Mouse (Mus musculus) liver, embryonic 11.5 days (tissue): ENCODE data around the gene Pttg1ip. TPM values are rescaled to one million over a fixed set of nuclear protein-coding genes. Genes with fewer than 3 reads are reported as not detected.

Experiments
- ATAC-seq: fragments of 200-750 bp; cut with Nextera tagmentation; replicated peaks from 2 replicates; pipeline ENCODE4 v1.8.0; 2017; ENCODE audit warnings: moderate number of reproducible peaks, mild to moderate bottlenecking, moderate TSS enrichment, moderate library complexity; ENCODE audit not compliant: low FRiP score
- DNase-seq: peaks from one replicate; pipeline ENCODE4 v3.0.0-alpha.2; 2017; ENCODE audit warnings: low spot score
- H3K27ac ChIP-seq: fragments of 300-500 bp; sonication (generic); 2 replicates; pipeline ENCODE4 v1.5.1; 2014; ENCODE audit warnings: mild to moderate bottlenecking, low read depth, low read length, control low read depth
- H3K27me3 ChIP-seq: fragments of 300-500 bp; sonication (generic); replicated peaks from 2 replicates; pipeline ENCODE4 v1.6.1; 2014; ENCODE audit warnings: low read length, mixed read lengths; ENCODE audit not compliant: control insufficient read depth, insufficient read depth
- H3K36me3 ChIP-seq: fragments of 300-500 bp; sonication (generic); 2 replicates; pipeline ENCODE4 v1.6.1; 2014; ENCODE audit warnings: mild to moderate bottlenecking, low read length, moderate library complexity, mixed read lengths; ENCODE audit not compliant: control insufficient read depth, insufficient read depth
- H3K4me1 ChIP-seq: fragments of 300-500 bp; sonication (generic); replicated peaks from 2 replicates; pipeline ENCODE4 v1.6.1; 2014; ENCODE audit warnings: low read length, mixed read lengths; ENCODE audit not compliant: control insufficient read depth, insufficient read depth
- H3K4me2 ChIP-seq: fragments of 300-500 bp; sonication (generic); 2 replicates; pipeline ENCODE4 v1.6.1; 2014; ENCODE audit warnings: mild to moderate bottlenecking, control low read depth, moderate library complexity
- H3K4me3 ChIP-seq: fragments of 300-500 bp; sonication (generic); 2 replicates; pipeline ENCODE4 v1.5.1; 2014; ENCODE audit warnings: low read depth, low read length, control low read depth
- H3K9ac ChIP-seq: fragments of 300-500 bp; sonication (generic); 2 replicates; pipeline ENCODE4 v1.6.1; 2014; ENCODE audit warnings: low read depth, low read length, control low read depth
- H3K9me3 ChIP-seq: fragments of 300-500 bp; sonication (generic); 2 replicates; pipeline ENCODE4 v1.6.1; 2016; ENCODE audit warnings: low read length, inconsistent platforms, mixed read lengths; ENCODE audit not compliant: control insufficient read depth
- WGBS: fragments of 180-500 bp; shearing (Covaris S2); extraction: QIAGEN DNeasy Blood & Tissue Kit; methylation state at CpG from one replicate; pipeline ENCODE4 v1.1.7; 2014; 5-methylcytosine and 5-hydroxymethylcytosine counted together
- polyA plus RNA-seq: library from polyadenylated mRNA; unstranded; fragments of >200 nt; fragmentation: Nextera tagmentation; extraction: Ambion mirVana; gene quantifications from 2 replicates; pipeline ENCODE4 v1.2.1, GENCODE M21; 2014

Pttg1ip gene
- polyA plus RNA-seq, 1 experiment from 2014 or later, result 94.0 TPM

DNA sequence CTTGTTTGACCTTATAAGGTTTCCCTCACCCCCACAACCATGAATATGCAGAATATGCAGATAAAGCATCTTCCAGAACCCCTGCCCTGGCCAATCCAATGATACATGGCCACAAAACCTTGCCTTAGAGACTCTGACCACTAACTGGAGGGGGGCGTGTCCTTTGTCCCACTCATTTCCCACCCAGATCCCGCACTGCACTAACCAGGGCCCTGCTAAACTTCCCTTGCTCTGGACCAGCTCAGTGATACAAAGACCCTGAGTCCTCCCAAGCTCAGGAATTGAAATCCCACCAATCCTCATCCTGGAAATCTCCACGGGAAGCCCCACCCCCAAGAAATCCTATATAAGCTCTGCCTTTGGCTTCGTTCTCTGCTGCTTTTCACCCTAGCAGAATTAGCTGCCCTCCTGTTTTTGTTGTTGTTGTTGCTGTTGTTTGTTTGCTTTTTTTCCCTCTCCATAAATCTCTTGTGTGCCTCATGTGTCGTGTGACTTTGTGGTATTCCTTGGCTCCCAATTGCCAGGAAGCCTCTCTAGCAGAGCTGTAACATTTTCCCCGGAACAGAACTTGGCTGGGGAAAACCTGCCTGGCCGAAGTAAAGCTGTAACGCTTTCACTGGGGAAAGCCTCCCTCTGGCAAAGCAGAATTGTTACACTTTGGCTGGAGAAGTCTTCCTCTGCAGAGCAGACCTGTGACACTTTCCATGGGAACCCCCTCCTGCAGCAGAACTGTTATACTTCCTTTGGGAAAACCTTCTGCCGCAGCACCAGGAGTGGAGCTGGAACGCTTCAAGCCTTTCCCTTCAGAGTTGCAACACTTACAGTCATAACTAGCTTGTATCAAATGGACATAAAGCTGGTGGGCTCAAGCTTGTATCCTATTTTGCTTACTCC is 1.2 kb upstream of the Pttg1ip start:
- no peak overlapping the region; the same call in 1 of the 2 replicates for H3K27ac ChIP-seq
- H3K9ac ChIP-seq, result no peak overlapping the region
- H3K27me3 ChIP-seq, result no peaks in the 10 kb centered on the region
- H3K36me3 ChIP-seq, result no peaks in the 10 kb centered on the region
- WGBS, result 55% methylated on average over 10 of the region's 10 CpGs
- DNase-seq (no peak), ATAC-seq (no peak)
- no peaks in the 10 kb centered on the region for H3K9me3 ChIP-seq
- H3K4me2 ChIP-seq, result peak overlapping the region; percentile 72
- peaks cover 24% of the 10 kb centered on the region for H3K4me1 ChIP-seq
- no peak overlapping the region for H3K4me3 ChIP-seq

DNA sequence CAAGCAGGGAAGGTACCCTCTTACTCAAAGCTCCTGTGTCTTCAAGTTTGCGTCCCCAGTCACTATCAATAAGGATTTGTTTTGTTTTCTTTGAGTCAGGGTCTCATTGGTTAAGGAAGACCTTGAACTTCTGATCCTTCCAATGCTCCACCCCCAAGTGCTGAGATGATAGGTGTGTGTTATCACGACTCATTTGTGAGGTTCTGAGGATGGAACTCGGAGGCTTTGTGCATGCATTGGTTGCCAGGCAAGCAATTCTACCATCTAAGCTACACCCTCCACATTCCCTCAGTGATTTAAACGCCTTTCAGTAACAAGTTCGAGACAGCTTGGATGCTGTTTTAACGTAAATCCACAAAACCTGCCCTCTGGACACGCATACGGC is 505 bp upstream of the Pttg1ip start:
- Histone ChIP-seq H3K27me3 (no peaks in the 10 kb centered on the region), H3K4me1 (peaks cover 27% of the 10 kb centered on the region), H3K4me3 (peak overlapping the region; percentile 64), H3K9me3 (no peaks in the 10 kb centered on the region), H3K9ac (peak overlapping the region; percentile 64), H3K4me2 (peak overlapping the region; percentile 72), H3K36me3 (peaks cover 2% of the 10 kb centered on the region; the same call in 1 of the 2 replicates), H3K27ac (peak overlapping the region; percentile 14; the same call in 1 of the 2 replicates)
- ATAC-seq, result no peak
- WGBS, result 7% methylated on average over 8 of the region's 8 CpGs
- DNase-seq, result no peak

DNA sequence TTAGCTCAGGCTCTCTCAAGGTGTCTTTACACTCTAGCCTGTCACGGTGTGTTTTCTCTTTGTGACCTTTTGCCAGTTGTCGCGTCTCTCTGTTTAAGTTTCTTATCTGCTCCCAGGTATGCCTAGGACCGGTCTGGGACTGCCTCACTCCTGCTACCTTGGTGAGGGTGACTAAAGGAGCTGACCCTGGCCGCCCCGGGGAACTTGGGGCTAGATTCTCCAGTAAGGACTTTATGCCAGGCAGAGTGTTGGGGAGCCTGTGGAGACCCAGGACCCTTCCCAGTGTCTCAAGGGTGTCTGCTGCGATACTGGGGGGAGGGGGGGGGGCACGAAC is 732 bp downstream of the Pttg1ip start:
- no peaks in the 10 kb centered on the region for H3K27me3 ChIP-seq
- no peak for DNase-seq
- ATAC-seq, result no peak; the same call in 1 of the 2 replicates
- peak overlapping the region; percentile 72 for H3K4me2 ChIP-seq
- H3K9ac ChIP-seq, result peak overlapping the region; percentile 59
- peaks cover 34% of the 10 kb centered on the region for H3K4me1 ChIP-seq
- H3K9me3 ChIP-seq, result no peaks in the 10 kb centered on the region
- 8% methylated on average over 8 of the region's 8 CpGs for WGBS
- peaks cover 7% of the 10 kb centered on the region; the same call in 1 of the 2 replicates for H3K36me3 ChIP-seq
- peak overlapping the region; percentile 64 for H3K4me3 ChIP-seq
- H3K27ac ChIP-seq, result peak overlapping the region; percentile 85

DNA sequence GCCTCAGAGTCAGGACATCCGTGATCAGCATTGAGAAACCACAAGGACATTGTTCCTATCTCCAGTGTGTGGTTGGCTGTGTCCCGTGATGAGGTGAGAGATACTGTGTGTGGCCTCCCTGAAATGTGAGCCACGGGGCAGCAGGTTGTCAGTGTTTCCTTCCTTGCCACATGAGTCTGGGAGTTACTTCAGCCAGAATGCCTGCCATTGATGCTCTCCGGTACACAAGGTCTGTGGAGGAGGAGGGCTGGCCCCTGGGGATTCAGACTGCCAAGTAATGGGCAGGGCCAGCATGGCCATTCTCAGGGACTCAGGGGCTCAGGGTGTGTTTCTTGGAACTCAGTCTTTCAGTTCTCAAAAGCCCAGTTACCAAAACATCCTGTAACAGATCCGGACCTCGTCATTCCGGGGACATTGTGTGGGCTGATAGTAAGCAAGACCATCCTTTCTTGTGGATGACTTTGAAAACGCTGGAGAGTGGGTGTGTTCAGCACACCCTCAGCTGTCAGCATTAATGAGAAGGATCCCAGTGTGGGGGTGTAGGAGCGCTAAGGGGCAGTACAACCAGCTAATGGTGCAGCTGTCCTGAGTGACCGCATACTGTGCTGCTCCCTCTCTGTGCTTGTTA is 2.4 kb downstream of the Pttg1ip start:
- peaks cover 44% of the 10 kb centered on the region for H3K4me1 ChIP-seq
- no peak for DNase-seq
- peak overlapping the region; percentile 72 for H3K4me2 ChIP-seq
- H3K36me3 ChIP-seq, result peaks cover 11% of the 10 kb centered on the region; the same call in 1 of the 2 replicates
- no peaks in the 10 kb centered on the region for H3K27me3 ChIP-seq
- H3K4me3 ChIP-seq, result no peak overlapping the region
- peak overlapping the region; percentile 23; the same call in 1 of the 2 replicates for H3K27ac ChIP-seq
- WGBS, result 47% methylated on average over 10 of the region's 10 CpGs
- no peak overlapping the region for H3K9ac ChIP-seq
- H3K9me3 ChIP-seq, result no peaks in the 10 kb centered on the region
- no peak; the same call in 1 of the 2 replicates for ATAC-seq

DNA sequence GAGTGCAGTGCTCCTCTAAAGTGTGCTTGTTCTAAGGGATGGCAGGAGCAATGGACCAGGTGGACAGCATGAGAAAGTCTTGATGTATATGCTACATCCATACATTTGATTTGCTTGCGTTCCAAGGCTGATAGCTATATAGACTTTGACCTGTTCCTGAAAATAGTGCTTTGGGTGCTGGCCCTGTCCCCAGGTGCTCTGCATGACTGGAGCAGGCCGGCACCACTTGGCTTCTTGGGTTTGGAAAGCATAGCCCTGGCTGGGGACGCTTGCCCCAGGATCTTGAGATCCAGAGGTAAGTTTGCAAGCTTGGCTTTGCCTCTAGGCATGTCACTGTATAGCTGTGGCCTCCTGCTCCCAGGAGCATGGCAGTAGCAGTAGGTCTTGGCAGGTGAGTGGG is 5.1 kb downstream of the Pttg1ip start:
- Histone ChIP-seq H3K4me2 (no peak overlapping the region), H3K9ac (no peak overlapping the region), H3K27ac (no peak overlapping the region), H3K4me1 (peaks cover 62% of the 10 kb centered on the region), H3K36me3 (peaks cover 20% of the 10 kb centered on the region; the same call in 1 of the 2 replicates), H3K4me3 (no peak overlapping the region), H3K9me3 (no peaks in the 10 kb centered on the region), H3K27me3 (no peaks in the 10 kb centered on the region)
- WGBS, result 86% methylated on average over 3 of the region's 3 CpGs
- no peak for DNase-seq
- no peak for ATAC-seq

DNA sequence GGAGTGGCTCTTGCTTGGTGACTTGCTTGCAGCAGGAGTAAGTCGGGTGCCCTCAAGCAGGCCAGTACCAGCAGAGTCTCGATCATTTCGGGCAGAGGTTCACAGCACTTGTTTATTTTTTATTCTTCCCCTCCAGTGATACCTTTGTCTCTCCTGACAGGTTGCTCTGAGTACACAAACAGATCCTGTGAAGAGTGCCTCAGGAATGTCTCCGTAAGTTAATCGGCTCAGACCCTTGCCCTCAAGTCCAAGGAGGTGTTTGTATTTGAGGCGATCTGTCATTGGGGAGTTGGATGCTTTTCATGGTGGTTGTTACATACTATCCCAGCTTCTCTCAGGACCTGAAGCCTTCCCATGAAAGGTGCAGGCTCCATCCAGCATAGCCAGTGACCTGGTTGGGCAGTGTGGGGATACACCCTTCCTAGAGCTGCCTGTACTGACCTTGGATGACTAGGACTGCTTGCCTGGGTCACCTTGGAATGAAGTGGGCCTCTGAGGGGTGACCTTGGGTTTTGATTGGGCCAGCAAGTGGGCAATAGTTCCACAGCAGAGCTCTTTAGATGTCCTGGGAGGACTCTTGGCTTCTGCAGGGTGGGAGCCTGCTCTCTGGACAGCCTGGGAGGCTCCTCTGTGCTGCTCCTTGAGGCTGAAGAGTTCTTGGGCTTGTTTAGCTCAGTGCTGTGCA is 5.7 kb downstream of the Pttg1ip start:
- no peak overlapping the region for H3K4me2 ChIP-seq
- no peaks in the 10 kb centered on the region for H3K27me3 ChIP-seq
- H3K27ac ChIP-seq, result no peak overlapping the region
- no peak overlapping the region for H3K9ac ChIP-seq
- ATAC-seq (no peak), DNase-seq (no peak)
- H3K4me1 ChIP-seq, result peaks cover 61% of the 10 kb centered on the region
- H3K36me3 ChIP-seq, result peaks cover 20% of the 10 kb centered on the region; the same call in 1 of the 2 replicates
- no peaks in the 10 kb centered on the region for H3K9me3 ChIP-seq
- no peak overlapping the region for H3K4me3 ChIP-seq
- WGBS, result 90% methylated on average over 6 of the region's 6 CpGs

DNA sequence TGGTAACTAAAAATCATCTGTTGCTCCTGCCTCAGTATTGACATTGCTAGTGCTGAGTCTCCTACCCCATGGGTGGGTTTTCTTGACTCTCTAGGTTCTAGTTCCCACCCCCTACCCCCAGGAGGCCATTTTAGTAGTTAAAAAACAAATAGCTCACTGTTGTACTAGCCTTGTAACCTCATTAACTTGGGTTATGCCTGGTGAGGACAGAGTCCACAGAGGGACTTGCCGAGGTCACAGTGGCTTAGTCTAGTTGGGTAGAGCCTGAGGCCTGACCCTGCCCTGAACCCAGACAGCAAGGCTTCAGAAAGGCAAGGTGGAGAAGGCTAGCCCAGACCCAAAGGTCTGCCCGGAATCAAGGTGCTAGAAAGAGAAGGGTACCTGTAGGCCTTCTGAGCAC is 6.5 kb downstream of the Pttg1ip start:
- no peak for ATAC-seq
- 79% methylated on average over 2 of the region's 2 CpGs for WGBS

DNA sequence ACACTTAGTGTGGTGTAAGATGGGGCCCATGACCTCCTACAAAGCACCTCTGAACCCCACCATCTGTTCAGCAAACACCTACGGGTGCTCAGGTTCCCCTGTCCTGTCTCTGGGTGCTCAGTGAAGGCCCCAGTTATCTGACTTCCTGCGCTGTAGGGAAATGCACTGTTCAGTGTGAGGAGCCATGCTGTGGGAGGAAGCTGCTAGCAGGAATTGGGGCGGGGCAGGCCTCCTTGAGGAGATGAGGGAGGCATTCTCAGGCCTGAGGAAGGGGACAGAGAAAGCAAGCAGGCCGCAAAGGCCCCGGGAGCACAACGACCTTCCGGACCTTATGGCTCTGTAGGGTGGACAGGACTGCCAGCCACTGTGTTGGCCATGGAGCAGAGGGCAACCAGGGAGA is 7.6 kb downstream of the Pttg1ip start:
- Histone ChIP-seq H3K27ac (peak overlapping the region; percentile 53; the same call in 1 of the 2 replicates), H3K4me1 (peaks cover 42% of the 10 kb centered on the region), H3K4me3 (peak overlapping the region; percentile 17; the same call in 1 of the 2 replicates), H3K4me2 (peak overlapping the region; percentile 8), H3K9me3 (no peaks in the 10 kb centered on the region), H3K36me3 (peaks cover 34% of the 10 kb centered on the region), H3K9ac (peak overlapping the region; percentile 30; the same call in 1 of the 2 replicates), H3K27me3 (no peaks in the 10 kb centered on the region)
- 43% methylated on average over 7 of the region's 7 CpGs for WGBS
- no peak for ATAC-seq
- no peak for DNase-seq

More for the DNA sequence above, 6.5 kb downstream of the Pttg1ip start:
- no peak for DNase-seq
- H3K4me2 ChIP-seq, result no peak overlapping the region
- H3K36me3 ChIP-seq, result peaks cover 23% of the 10 kb centered on the region
- no peaks in the 10 kb centered on the region for H3K9me3 ChIP-seq
- H3K9ac ChIP-seq, result no peak overlapping the region
- no peaks in the 10 kb centered on the region for H3K27me3 ChIP-seq
- no peak overlapping the region for H3K27ac ChIP-seq
- H3K4me1 ChIP-seq, result peaks cover 53% of the 10 kb centered on the region
- no peak overlapping the region for H3K4me3 ChIP-seq
